In the genomic region with DNA sequence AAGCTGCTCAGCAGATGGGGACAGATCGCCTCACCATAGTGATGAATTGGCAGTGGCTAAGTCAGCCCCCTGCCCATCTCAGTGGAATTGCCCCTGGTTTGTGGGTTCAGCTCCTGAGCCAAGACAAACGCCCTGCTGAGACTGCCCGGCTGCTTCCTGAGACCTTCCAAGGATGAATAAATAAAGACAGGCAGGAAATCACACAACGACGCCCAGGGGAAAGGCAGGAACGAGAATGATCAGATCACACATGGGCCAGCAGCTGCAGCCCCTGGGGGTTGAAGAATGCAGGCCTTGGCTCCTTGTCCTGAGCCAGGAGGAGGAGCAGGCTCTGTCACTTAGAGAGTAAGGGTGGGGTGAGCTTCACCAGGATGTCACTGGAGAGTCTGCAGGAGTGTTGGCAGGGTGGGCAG, we compare ENCODE assay signal across 8 mouse cellular contexts. TPM values are rescaled to one million over a fixed set of nuclear protein-coding genes. Genes with fewer than 3 reads are reported as not detected.
A peak's percentile ranks its signal among the peaks of the same experiment; 100 is the strongest.
DNase-seq lines count a peak whose midpoint lies in the region; ATAC-seq lines count a peak whose summit lies in the region.

No protein-coding gene starts in this region.

- no peaks in the 10 kb centered on the region for H3K27me3 ChIP-seq in forebrain, embryonic 16.5 days (replicated peaks; ENCODE audit: control insufficient read depth, insufficient read depth, low read length)
- H3K27me3 ChIP-seq in forebrain, embryonic 13.5 days: no peaks in the 10 kb centered on the region
- no peaks in the 10 kb centered on the region for H3K27me3 ChIP-seq in liver, embryonic 13.5 days

- no peaks in the 10 kb centered on the region for H3K36me3 ChIP-seq in forebrain, embryonic 16.5 days (ENCODE audit: control insufficient read depth, insufficient read depth)
- peaks cover 34% of the 10 kb centered on the region for H3K36me3 ChIP-seq in forebrain, embryonic 13.5 days (ENCODE audit: poor library complexity, severe bottlenecking)
- H3K36me3 ChIP-seq in liver, embryonic 13.5 days: peaks cover 16% of the 10 kb centered on the region

- H3K27ac ChIP-seq in forebrain, embryonic 16.5 days (ENCODE audit: low read length): 0 out of 2 replicates have a peak overlapping the region, but pooled peaks have one; percentile 11
- no peak overlapping the region for H3K27ac ChIP-seq in forebrain, embryonic 13.5 days
- H3K27ac ChIP-seq in liver, embryonic 13.5 days: peak overlapping the region; percentile 39; the same call in 1 of the 2 replicates

- peak; percentile 36 for DNase-seq in retina, postnatal 1 day
- no peak for DNase-seq in retina, embryonic 14.5 days (ENCODE audit: low spot score)
- no peak for DNase-seq in liver, embryonic 13.5 days
- DNase-seq in adipocyte (ENCODE audit: low spot score): no peak
- DNase-seq in spleen, adult 12 weeks (ENCODE audit: low spot score): no peak

- no peak overlapping the region for H3K4me3 ChIP-seq in forebrain, embryonic 16.5 days (replicated peaks; ENCODE audit: low read length)
- H3K4me3 ChIP-seq in forebrain, embryonic 13.5 days: no peak overlapping the region
- no peak overlapping the region for H3K4me3 ChIP-seq in liver, embryonic 13.5 days (replicated peaks)

- WGBS in forebrain, embryonic 16.5 days: 68% methylated on average over 6 of the region's 6 CpGs
- WGBS in forebrain, embryonic 13.5 days: 65% methylated on average over 6 of the region's 6 CpGs
- WGBS in liver, embryonic 13.5 days (ENCODE audit: insufficient replicate concordance): 57% methylated on average over 6 of the region's 6 CpGs

- peaks cover 10% of the 10 kb centered on the region for H3K4me1 ChIP-seq in forebrain, embryonic 16.5 days (replicated peaks; ENCODE audit: control insufficient read depth, insufficient read depth, low read length)
- peaks cover 8% of the 10 kb centered on the region; the same call in 1 of the 2 replicates for H3K4me1 ChIP-seq in forebrain, embryonic 13.5 days
- peaks cover 26% of the 10 kb centered on the region for H3K4me1 ChIP-seq in liver, embryonic 13.5 days (replicated peaks)

- no peak overlapping the region for H3K4me2 ChIP-seq in forebrain, embryonic 16.5 days (ENCODE audit: low read length)
- H3K4me2 ChIP-seq in forebrain, embryonic 13.5 days: no peak overlapping the region
- no peak overlapping the region for H3K4me2 ChIP-seq in liver, embryonic 13.5 days

- H3K9ac ChIP-seq in forebrain, embryonic 16.5 days (replicated peaks; ENCODE audit: low read depth, low read length): no peak overlapping the region
- no peak overlapping the region for H3K9ac ChIP-seq in forebrain, embryonic 13.5 days
- H3K9ac ChIP-seq in liver, embryonic 13.5 days: no peak overlapping the region

- no peaks in the 10 kb centered on the region for H3K9me3 ChIP-seq in forebrain, embryonic 16.5 days (ENCODE audit: control insufficient read depth, low read length)
- no peaks in the 10 kb centered on the region for H3K9me3 ChIP-seq in forebrain, embryonic 13.5 days (replicated peaks)
- H3K9me3 ChIP-seq in liver, embryonic 13.5 days (replicated peaks): no peaks in the 10 kb centered on the region

- no peak for ATAC-seq in forebrain, embryonic 16.5 days
- no peak for ATAC-seq in forebrain, embryonic 13.5 days
- peak; percentile 6; the same call in 1 of the 2 replicates for ATAC-seq in liver, embryonic 13.5 days (ENCODE audit: low read depth)
- ATAC-seq in megakaryocyte progenitor cell, adult 5-6 weeks (replicated peaks; ENCODE audit: poor library complexity): no peak; the same call in 1 of the 2 replicates

RNA-seq across cellular contexts. Expression of a gene that starts 21.2 kb away (rescaled TPM):
- 48.4 and 54.8 TPM in 2 replicates for polyA plus RNA-seq in forebrain, embryonic 16.5 days (2015; fragmentation: Nextera tagmentation; extraction: Ambion mirVana)
- polyA plus RNA-seq in forebrain, embryonic 13.5 days (2015; fragmentation: Nextera tagmentation; extraction: Ambion mirVana): 60.8 and 61.7 TPM in 2 replicates
- polyA plus RNA-seq in liver, embryonic 13.5 days (2015; fragmentation: Nextera tagmentation; extraction: Ambion mirVana): 18.8 and 21.8 TPM in 2 replicates
- total RNA-seq in megakaryocyte progenitor cell, adult 5-6 weeks (2015): 16.7 and 17.1 TPM in 2 replicates
- total RNA-seq in megakaryocyte progenitor cell, adult 5-6 weeks (2017): 29.8 and 34.6 TPM in 2 replicates
